Mouse (Mus musculus) layer of hippocampus, adult 2 months (tissue): ENCODE results near the gene Pou2f1. TPM values are rescaled to one million over a fixed set of nuclear protein-coding genes. Genes with fewer than 3 reads are reported as not detected.
A peak's percentile ranks its signal among the peaks of the same experiment; 100 is the strongest.

Source experiments
- DNase-seq, 2 experiments: peaks; one replicate each; pipeline ENCODE4 v3.0.0; 2022; ENCODE audit warnings: low spot score in 2 of 2
- H3K27ac ChIP-seq: fragments of 200-600 bp; 2 replicates; pipeline ENCODE4 v1.8.1; 2022
- H3K4me3 ChIP-seq: fragments of 200-600 bp; 2 replicates; pipeline ENCODE4 v1.8.1; 2022; ENCODE audit warnings: mild to moderate bottlenecking
- CTCF ChIP-seq: fragments of 200-600 bp; conservative IDR thresholded peaks from 2 replicates; pipeline ENCODE4 v1.8.1; 2022; ENCODE audit warnings: antibody characterized with exemption, mild to moderate bottlenecking, moderate library complexity
- long read RNA-seq, 2 experiments: library from polyadenylated mRNA; stranded (forward); transcript quantifications; one replicate each; pipeline ENCODE4 v2.0.0; 2021; ENCODE audit warnings: borderline mapping rate in 2 of 2
- total RNA-seq, 2 experiments: library from RNA; stranded (reverse); gene quantifications; 2 replicates each; pipeline ENCODE4 v1.2.3; 2021

The Pou2f1 gene
- 10 to 100 TPM; 15.2 to 22.4 TPM for total RNA-seq
- long read RNA-seq, experiment 1, partial matches to known transcripts: 0 of 3 reads
- long read RNA-seq, experiment 1, other reads (novel, unspliced or antisense): 2 of 3 reads
- long read RNA-seq, experiment 2, partial matches to known transcripts: 2 of 6 reads
- long read RNA-seq, experiment 2, other reads (novel, unspliced or antisense): 2 of 6 reads

- peak; percentile 96 for DNase-seq
- peak within 1 kb of the TSS; percentile 96 for H3K4me3 ChIP-seq
- TF ChIP-seq CTCF: peak; percentile 83
- peak within 1 kb of the TSS; percentile 98 for H3K27ac ChIP-seq
Observed at GRCm38 (mm10) chr1:166002520-166003155, at the start of gene Pou2f1. Gene Pou2f1, minus strand, starts transcription at chr1:166002678.

GRCm38 (mm10) chr1:166049046-166049827, 46.8 kb upstream of the Pou2f1 start:
- no peak for DNase-seq
- peak overlapping the region; percentile 58 for H3K4me3 ChIP-seq

GRCm38 (mm10) chr1:166048230-166048911, 45.9 kb upstream of the Pou2f1 start:
- no peak for DNase-seq
- peak overlapping the region; percentile 58 for H3K4me3 ChIP-seq
- H3K27ac ChIP-seq: 0 out of 2 replicates have a peak overlapping the region, but pooled peaks have one; percentile 32
- no peak for TF ChIP-seq CTCF

More at GRCm38 (mm10) chr1:166049046-166049827, 46.8 kb upstream of the Pou2f1 start:
- no peak for TF ChIP-seq CTCF
- H3K27ac ChIP-seq: no peak overlapping the region

- no peak overlapping the region for H3K27ac ChIP-seq
- DNase-seq: no peak
Observed at GRCm38 (mm10) chr1:166047505-166048170, 45.2 kb upstream of the Pou2f1 start.

GRCm38 (mm10) chr1:166045894-166046197, 43.4 kb upstream of the Pou2f1 start:
- H3K27ac ChIP-seq: no peak overlapping the region
- TF ChIP-seq CTCF: no peak

More at GRCm38 (mm10) chr1:166047505-166048170, 45.2 kb upstream of the Pou2f1 start:
- peak overlapping the region; percentile 58 for H3K4me3 ChIP-seq
- no peak for TF ChIP-seq CTCF

GRCm38 (mm10) chr1:166045060-166045893, 42.8 kb upstream of the Pou2f1 start:
- no peak overlapping the region for H3K27ac ChIP-seq
- TF ChIP-seq CTCF: no peak
- no peak overlapping the region for H3K4me3 ChIP-seq
- no peak for DNase-seq

More at GRCm38 (mm10) chr1:166045894-166046197, 43.4 kb upstream of the Pou2f1 start:
- DNase-seq: no peak
- H3K4me3 ChIP-seq: no peak overlapping the region

- H3K27ac ChIP-seq: no peak overlapping the region; the same call in 1 of the 2 replicates
- peak overlapping the region; percentile 22 for H3K4me3 ChIP-seq
- 0 out of 2 replicates have a peak, but pooled peaks have one; percentile 12 for TF ChIP-seq CTCF
- peak; percentile 24 to 47 for DNase-seq
Observed at GRCm38 (mm10) chr1:166043451-166044149, 41.1 kb upstream of the Pou2f1 start.

GRCm38 (mm10) chr1:166041501-166041900, 39.0 kb upstream of the Pou2f1 start:
- H3K27ac ChIP-seq: no peak overlapping the region
- H3K4me3 ChIP-seq: no peak overlapping the region
- DNase-seq: no peak
- no peak for TF ChIP-seq CTCF

GRCm38 (mm10) chr1:166038731-166039332, 36.4 kb upstream of the Pou2f1 start:
- Histone ChIP-seq H3K27ac (no peak overlapping the region), H3K4me3 (no peak overlapping the region)
- DNase-seq: no peak
- no peak for TF ChIP-seq CTCF

GRCm38 (mm10) chr1:166035045-166035444, 32.6 kb upstream of the Pou2f1 start:
- no peak for DNase-seq
- Histone ChIP-seq H3K4me3 (no peak overlapping the region), H3K27ac (no peak overlapping the region)
- TF ChIP-seq CTCF: no peak
